Mouse (Mus musculus): ENCODE measurements around the gene Patl2.
A peak's percentile ranks its signal among the peaks of the same experiment; 100 is the strongest.
"Not testable (repeated sequence)": the region's sequence is repeated elsewhere in the genome, so short reads cannot be mapped to it uniquely, and the experiment has no call there.

The Patl2 gene

DNA sequence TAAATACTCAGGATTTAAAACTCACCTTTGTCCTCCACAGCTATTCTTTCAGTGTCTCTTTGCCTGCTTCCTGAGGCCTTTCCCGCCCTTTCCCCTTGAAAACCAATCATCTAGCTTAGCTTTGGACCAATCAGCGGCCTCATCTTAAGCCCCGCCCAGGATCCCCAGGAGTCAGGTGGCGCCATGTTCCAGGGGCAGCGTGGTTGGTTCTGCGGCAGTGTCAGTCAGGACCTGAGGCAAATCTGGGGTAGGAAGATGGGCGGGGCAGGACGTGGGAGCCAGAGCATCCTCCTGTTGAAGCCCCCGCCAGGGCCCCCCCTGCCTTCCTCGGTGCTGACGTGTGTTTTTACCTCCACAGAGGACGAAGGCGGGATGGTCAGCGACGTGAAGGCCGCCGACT, at the start of gene Patl2, which contains the start of gene Terb2:
Gene Patl2, minus strand, starts transcription at position 84 of the 400 bp plus-strand sequence.
Gene Terb2, plus strand, starts transcription at position 167 of the 400 bp plus-strand sequence.
- DNase-seq, result no peak

GRCm38 (mm10) chr2:122235425-122235824, 49.4 kb upstream of the Patl2 start:
- no peak for DNase-seq

GRCm38 (mm10) chr2:122234611-122235288, 48.8 kb upstream of the Patl2 start, which contains the start of gene Sord:
Gene Sord, plus strand, starts transcription at chr2:122234749.
- DNase-seq, result peak; percentile 78

- DNase-seq, result peak; percentile 31
These were observed 48.0 kb upstream of the Patl2 start for GRCm38 (mm10) chr2:122233759-122234557.

GRCm38 (mm10) chr2:122233341-122233740, 47.4 kb upstream of the Patl2 start:
- no peak for DNase-seq

DNA sequence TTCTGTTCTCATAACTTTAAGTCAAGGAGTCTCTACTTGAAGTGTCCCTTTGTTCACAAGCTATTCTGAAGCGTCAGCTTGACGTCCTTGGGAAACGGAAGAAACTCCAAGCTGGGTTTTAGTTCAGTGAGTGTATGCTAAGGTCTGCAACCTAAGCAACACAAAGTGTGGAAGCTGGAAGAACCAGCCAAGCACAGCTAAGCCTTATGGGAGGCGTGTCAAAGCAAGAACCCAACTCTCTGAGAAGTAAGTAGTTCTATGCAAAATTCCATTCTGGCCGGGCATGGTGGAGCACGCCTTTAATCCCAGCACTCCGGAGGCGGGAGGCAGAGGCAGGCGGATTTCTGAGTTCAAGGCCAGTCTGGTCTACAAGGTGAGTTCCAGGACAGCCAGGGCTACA, 45.6 kb upstream of the Patl2 start:
- no peak for DNase-seq

DNA sequence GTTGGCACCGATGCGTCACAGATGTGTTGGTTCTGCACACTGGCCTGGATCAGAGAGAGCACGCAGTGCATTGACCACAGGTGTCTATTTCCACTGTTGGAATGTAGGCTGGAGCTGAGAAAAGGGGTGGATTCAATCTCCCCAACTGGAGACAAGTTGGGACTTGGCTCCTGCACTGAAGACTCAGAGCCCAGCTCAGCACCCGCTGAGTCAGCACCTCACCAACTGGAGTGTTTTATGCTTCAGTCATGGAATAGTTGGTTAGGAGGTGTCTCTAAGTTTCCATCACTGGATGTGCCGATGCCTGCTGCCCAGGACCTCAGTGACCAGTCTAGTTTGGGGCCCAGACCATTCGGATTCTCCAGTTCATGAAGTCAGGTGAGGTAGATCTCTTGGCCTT, 44.4 kb upstream of the Patl2 start:
- no peak for DNase-seq

DNA sequence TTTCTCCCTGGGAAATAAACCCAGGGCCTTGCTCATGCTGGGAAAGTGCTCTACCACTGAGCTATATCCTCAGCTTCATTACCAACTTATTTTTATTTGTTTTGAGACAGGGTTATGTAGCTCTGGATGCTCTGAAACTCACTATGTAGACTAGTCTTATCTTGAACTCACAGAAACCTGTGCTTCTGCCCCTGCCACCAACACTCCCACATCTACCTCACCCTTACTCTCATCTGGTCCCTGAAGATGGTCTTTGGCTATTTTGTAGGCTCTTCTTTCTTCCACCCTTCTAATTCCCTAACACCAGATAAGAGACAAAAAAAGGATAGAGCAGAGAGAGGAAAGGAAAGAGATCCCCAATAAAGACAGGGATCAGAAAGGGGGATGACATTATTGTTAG, 37.7 kb upstream of the Patl2 start:
- DNase-seq, result no peak

DNA sequence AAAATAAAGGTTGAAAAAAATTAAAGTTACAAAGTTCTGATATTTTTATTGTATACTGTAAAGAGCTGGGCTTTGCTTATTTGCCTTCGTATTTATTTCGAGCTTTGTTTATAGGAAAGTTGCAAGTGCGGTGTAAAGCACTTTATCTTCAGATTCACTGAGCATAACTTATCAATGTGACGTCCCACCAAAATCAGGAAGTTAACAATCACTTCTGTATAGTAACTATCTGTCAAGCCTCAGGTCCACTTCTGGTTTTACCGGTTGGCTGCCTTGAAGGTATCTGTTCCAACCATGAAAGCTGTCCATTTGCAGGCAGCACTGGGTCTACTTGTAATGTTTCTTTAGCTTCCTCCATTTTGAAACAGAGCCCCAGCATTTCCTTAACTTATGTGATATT, 36.3 kb upstream of the Patl2 start:
- no peak for DNase-seq

DNA sequence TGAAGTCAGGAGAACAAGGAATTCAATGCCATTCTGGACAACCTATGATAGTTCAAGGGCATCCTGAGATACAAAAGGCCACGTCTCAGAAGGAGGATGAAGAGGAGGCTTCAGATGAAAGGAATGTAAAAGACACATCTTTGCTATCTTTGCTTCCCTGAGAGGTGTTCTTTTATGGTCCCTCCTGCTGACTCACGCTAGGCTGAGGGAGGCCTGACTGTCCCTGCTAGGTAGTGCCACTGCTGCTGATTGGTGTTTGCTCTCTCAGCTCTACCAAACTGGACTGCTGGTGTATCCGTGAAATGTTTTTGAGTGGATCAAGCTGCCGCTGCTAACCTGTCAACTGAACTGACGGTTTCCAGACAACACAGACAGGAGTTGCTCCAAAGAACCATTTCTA, 35.8 kb upstream of the Patl2 start:
- DNase-seq, result no peak

- no peak for DNase-seq
These were observed 35.4 kb upstream of the Patl2 start for GRCm38 (mm10) chr2:122221378-122221777.

- DNase-seq, result no peak
These were observed 32.2 kb upstream of the Patl2 start for GRCm38 (mm10) chr2:122218234-122218633.

DNA sequence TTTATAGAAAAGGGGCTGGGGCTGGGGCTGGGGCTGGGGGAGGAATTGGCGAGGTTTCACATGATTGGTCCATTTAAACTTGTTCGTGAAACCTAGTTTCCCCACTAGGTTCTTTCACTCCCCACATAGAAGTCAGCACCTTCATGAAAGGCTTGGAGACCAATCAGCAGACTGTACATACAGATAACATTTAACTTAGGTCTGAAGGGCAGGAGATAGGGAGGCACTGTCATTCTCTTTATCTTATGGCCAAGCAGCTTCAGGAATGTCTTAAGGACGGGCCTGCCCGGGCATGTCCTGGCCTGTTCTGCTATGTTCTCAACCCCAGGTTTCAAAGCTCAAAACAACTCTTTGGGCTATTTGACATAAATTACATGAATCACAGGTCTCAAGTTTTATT, 31.1 kb upstream of the Patl2 start:
- DNase-seq, result not testable (repeated sequence)

GRCm38 (mm10) chr2:122210534-122211228, 24.7 kb upstream of the Patl2 start:
- no peak for DNase-seq

DNA sequence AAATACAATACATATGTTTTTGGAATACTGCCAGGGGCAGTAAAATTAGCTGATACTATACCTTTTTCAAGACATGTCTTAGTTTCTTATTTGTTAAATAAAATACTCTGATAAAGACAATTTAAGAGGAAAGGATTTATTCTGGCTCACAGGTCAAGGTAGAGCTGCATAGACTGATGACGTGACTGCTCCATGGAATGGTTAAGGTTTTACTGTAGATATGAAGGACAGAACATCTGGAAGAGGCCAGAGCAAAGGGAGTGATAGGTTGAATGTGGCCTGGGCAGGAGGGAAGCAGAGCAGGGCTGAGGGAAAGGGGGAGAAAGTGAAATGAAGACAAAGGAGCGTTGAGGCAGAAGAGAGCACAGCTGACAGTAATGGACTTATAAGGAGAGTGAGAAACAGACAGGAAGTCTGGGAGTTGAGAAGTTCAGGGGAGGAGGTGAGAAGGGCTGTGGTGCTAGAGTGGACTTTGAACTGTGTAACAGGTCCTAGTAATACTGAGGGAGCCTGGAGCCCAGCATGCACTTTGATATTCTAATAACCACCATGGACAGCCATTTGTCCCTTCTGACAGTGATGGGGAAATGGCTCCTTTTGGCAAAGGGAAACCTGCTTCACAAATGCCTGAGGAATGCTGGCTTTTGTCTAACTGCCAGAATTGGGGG, 20.6 kb upstream of the Patl2 start:
- DNase-seq, result no peak

DNA sequence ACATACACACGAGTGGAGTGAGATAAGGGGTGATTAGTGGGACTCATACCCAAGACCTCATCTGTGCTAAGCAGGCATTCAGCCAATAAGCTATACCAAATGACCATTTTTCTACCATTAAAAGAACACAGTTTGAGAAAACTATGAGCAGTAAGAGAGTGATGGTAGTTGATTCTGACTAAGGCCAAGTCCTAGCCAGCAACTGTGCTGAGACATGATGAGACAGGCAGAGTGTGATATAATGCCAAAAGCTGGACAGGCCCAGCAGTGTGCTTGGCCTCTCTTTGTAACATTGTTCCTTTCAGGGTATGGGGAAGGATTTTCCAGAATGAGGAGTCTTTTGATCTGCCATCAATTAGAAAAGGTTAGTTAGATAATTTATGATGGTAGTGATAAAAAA, 15.5 kb upstream of the Patl2 start:
- no peak for DNase-seq

DNA sequence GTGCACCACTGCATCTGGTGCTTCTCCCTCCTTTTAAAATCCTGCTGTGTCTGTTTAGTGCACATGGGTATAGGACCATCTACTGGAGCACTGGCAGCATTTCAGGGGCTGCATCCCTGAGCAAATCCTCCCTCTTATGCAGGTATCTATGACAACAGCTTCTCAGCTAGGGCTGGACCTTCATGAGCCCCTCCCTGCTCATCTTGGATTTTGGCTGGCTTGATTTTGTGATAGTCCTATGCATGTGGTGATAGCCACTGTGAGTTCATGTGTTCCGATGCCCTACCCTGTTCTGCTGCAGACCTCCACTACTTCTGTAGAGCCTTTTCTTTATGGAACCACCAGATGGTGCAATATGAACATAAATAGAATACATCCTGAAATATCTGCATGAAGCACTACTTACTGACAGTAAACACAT, 8.5 kb upstream of the Patl2 start:
- DNase-seq, result peak; percentile 17

- DNase-seq, result no peak
These were observed 5.9 kb upstream of the Patl2 start for GRCm38 (mm10) chr2:122191849-122192248.

GRCm38 (mm10) chr2:122186751-122187150, 762 bp upstream of the Patl2 start:
- DNase-seq, result no peak

DNA sequence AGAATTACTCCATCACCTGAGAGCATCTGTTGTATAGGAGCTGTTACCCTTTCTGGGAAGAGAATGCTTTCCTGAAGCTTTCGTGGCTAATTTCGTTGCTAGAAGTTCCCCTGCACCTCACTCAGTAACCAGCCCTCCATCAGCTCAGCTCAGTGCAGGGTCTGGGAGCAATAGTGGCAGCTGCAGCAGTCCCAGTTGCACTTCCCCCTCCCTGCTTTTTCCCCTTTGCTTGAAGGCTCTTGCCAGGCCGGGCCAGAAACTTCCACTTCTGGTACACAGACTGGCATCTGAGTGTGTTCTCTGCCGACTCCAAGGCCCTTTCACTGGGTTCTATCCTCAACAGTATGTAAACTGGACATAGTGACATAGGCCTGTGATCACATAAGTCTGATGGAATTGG, 903 bp downstream of the Patl2 start:
- no peak for DNase-seq

- DNase-seq, result no peak
These were observed 5.8 kb downstream of the Patl2 start for GRCm38 (mm10) chr2:122180051-122180822.

DNA sequence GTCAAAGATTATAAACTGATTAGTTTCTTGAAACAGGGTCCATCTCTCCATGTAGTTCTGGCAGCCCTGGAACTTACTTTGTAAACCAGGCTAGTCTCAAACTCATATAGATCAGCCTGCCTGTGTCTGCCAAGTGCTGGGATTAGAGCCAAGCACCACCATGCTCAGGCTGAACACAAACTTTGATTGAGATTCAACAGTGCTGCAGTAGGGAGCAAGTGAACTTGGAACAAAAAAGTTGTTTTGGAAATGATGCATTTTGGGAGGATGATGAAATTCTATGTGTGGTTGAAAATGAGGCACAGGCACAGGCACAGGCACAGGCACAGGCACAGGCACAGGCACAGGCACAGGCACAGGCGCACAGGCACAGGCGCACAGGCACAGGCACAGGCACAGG, 13.8 kb downstream of the Patl2 start:
- no peak for DNase-seq
